Mouse (Mus musculus): Measurements from ENCODE around the gene Fam222b.
A peak's percentile ranks its signal among the peaks of the same experiment; 100 is the strongest.
"Not testable (repeated sequence)": the region's sequence is repeated elsewhere in the genome, so short reads cannot be mapped to it uniquely, and the experiment has no call there.

Gene Fam222b

DNA sequence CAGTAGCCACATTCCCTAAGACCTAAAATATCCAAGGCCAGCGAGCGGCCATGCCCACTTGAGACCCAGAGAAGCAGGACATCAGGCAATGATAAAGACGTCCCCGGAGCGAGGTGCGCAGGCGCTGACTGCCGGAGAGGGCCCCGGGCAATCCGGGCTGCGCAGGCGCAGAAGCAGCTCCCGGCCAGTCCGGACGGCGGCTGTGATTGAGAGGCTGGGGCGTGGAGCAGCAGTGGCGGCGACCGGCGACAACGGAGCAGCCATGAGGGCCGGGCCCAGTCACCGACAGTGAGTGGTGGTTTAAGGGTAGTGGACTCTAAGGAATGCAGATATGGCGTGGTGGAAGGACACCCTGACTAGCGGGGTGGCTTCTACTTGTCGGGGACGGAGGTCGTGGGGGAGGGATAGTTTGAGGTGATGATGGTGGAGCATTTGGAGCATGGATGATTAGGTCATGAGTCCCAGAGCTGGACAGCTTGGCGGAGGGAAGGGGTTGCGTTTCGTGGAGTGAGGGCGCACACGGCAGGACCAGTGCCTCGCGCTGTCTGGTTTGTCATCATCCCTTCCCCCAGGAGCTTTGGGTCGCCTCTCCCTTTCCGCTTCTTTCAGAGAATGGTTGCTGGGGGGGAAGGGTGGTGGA is at the start of gene Fam222b:
TSS of gene Fam222b (plus strand) at position 157 of the 640 bp plus-strand sequence.
- peak; percentile 92 for DNase-seq

GRCm38 (mm10) chr11:78044758-78045251 is 49.7 kb upstream of the Fam222b start:
- peak; percentile 45 for DNase-seq

DNA sequence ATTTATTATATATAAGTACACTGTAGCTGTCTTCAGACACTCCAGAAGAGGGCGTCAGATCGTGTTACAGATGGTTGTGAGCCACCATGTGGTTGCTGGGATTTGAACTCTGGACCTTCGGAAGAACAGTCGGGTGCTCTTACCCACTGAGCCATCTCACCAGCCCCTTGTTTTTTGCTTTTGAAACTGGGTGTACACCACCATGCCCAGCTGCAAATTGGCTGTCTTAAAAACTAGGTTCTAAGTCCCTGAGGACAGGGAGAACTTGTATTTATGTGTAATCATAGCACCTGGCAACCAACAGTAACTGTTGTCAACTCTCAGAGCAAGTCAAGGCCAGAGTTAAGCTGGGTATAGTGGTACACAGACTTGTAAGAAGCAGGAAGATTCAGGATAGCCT is 45.8 kb upstream of the Fam222b start:
- not testable (repeated sequence) for DNase-seq

DNA sequence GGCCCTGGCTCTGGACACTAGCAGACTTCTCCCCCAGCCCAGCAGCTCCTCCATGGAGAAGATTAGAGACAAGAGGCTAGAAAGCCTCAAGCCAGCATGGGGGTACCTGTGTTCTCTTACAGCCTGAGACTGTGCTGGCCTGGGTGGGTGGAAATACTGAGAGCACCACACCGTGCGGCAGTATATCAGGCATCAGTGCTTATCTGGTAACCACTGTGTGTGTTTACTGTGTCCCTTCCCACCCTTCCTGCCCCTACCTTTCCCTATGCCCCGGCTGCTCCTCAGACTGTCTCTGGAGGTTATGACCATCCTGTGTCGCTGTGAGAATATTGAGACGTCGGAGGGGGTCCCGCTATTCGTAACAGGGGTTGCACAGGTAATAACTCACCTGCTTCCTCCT is 41.4 kb upstream of the Fam222b start:
- DNase-seq, result no peak

DNA sequence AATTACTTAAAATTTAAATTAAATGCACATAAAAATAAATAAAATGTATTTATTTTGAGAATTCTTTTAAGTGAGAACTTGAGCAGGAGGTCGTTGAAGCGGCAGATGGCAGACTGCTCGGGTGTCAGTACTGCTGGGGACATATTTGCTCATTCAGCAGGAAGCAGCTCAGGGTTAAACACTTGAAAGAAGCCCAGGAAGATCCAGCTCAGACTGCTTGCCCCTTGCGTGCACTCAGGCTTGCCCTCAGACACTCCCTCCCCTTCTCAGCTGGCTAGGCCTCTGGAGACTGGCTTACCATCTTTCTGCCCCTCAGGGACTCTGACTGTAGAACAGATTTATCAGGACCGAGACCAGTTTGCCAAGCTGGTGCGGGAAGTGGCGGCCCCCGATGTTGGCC is 37.5 kb upstream of the Fam222b start:
- no peak for DNase-seq

DNA sequence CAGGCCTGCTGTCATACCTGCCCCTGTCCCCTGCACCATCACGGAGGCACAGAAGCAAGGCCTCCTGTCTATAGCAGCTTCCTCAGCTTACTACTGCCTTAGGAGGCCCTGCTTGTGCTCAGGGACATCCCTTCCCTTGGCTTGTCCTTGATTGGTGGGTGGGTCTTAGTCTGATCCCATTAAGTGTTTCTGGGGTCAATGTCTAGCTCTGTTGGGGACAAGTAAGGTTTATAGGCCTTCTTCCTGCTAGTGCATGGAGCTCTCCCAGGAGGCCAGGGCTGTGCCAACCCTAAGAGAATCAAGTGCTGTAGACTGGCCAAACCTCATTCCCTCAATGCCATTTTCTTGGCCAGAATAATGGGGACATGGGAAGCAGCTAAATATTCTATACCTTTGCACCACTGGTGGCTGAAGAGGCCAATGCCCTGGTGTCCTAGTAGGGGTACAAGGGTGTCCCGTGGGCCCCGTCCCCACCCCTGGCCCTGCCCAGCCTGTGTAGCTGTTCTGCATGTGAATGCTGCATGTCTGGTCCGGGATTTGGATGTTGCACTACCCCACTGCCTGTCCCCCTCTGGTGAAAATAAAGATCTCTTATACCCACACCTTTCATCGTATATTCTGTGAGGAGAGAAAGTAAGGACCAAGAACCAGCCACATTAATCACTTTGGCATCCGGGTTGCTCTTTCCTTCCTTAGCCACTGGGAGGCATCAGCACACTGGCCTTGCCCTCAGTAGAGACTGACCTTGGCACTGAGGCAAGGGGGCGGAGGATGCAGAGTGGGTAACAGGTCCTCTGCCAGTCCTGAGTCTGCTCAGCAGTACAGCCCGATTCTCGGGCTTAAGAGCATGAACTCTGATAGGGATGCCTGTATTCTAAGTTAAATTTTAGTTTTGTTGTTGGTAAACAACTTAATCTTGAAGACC is 34.4 kb upstream of the Fam222b start:
- peak; percentile 53 for DNase-seq

GRCm38 (mm10) chr11:78062563-78062962 is 31.9 kb upstream of the Fam222b start:
- no peak for DNase-seq

DNA sequence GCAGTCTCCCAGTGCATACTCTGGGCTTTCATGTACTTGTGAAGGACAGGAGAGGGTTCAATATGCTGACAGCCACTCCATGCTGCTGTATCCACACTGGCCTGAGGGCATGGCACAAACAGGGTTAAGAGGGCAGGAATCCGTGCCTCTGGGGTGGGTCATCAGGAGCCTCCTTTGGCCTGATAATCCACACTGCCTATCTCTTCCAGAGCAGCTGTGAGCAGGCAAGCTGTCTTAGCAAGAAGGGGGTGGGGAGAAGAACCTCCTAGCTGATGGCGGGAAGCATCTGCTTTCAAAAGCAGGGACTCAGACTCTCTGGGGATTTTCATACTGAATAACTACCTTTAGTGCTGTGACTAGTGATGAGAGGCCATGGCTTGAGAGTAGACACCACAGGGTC is 28.6 kb upstream of the Fam222b start:
- no peak for DNase-seq

GRCm38 (mm10) chr11:78066641-78067040 is 27.8 kb upstream of the Fam222b start:
- no peak for DNase-seq

GRCm38 (mm10) chr11:78067566-78067965 is 26.9 kb upstream of the Fam222b start:
- DNase-seq, result no peak

- no peak for DNase-seq
Measured at GRCm38 (mm10) chr11:78069130-78069529, 25.3 kb upstream of the Fam222b start.

DNA sequence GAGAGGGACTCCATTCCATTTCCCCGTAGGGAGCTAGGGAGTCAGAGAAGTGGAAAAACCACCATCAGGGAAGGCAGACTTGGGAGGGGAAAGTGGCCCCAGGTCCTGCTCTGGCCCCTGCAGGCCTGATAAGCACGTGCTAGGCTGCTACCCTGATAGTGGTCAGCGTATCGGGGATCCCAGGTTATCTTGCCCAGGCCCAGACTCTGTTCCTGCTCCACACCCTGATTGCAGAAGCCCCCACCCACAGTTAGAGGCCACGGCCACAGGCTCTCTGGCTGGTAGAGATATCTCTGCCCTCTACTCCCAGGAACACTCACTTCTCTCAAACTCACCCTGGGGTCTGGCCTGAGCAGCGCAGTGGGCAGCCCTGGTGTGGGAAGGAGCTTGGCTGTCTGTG is 24.8 kb upstream of the Fam222b start:
- DNase-seq, result no peak

- DNase-seq, result no peak
Measured at GRCm38 (mm10) chr11:78071938-78072337, 22.5 kb upstream of the Fam222b start.

GRCm38 (mm10) chr11:78072425-78073130 is 21.9 kb upstream of the Fam222b start:
- no peak for DNase-seq

DNA sequence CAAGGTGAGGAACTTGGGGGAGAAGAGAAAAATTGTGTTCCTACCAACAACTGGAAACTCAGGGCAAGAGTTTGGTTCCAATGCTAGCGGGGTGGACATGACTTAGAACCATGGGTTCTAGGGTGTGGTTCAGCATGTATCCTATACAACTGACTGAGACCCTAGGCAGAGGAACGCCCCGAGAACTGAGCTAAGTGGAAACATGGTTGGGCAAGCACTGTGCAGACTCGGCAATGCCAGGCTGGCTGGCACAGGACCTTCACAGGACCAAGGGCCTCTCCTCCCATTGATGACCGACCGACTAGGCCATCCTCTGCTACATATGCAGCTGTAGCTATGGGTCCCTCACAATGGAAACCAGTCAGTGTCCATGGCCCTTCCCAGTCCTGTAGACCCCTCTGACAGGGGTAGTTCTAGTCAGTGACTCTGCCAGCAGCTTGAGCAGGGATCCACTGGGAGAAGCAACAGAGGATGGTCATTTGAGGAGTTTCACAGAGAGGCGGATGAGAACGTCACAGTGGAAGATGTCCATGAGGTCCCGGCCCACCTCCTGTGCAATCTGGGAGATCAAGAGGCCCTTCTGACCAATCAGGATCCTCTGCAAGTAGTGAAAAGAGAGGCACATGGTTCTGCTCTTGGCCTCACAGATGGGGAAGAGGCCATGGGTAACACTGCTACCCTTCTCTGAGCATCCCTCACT is 20.7 kb upstream of the Fam222b start:
- DNase-seq, result no peak

- DNase-seq, result no peak
Measured at GRCm38 (mm10) chr11:78074277-78074652, 20.2 kb upstream of the Fam222b start.

GRCm38 (mm10) chr11:78074666-78075065 is 19.8 kb upstream of the Fam222b start:
- no peak for DNase-seq

- DNase-seq, result peak; percentile 89
Measured at GRCm38 (mm10) chr11:78079961-78080921, 14.2 kb upstream of the Fam222b start, which contains the start of gene Eral1. Eral1 (minus strand) TSS chr11:78080383.

- DNase-seq, result no peak
Measured at GRCm38 (mm10) chr11:78083595-78083994, 10.9 kb upstream of the Fam222b start.

GRCm38 (mm10) chr11:78086925-78087479 is 7.5 kb upstream of the Fam222b start:
- no peak for DNase-seq

- DNase-seq, result no peak
Measured at GRCm38 (mm10) chr11:78087756-78088281, 6.6 kb upstream of the Fam222b start.

Data from right cerebral cortex, adult 18-20 months (tissue).